Mouse (Mus musculus): ENCODE data around the gene C530008M17Rik.

- TF ChIP-seq CTCF (IDR thresholded peaks at IDR 0.05; ENCODE audit: extremely low read depth, insufficient read depth, low read length) (no peak), POLR2A (IDR thresholded peaks at IDR 0.05; ENCODE audit: extremely low read depth, insufficient read depth, low read length) (no peak)
Observed at GRCm38 (mm10) chr5:76792720-76793119, 136.4 kb downstream of the C530008M17Rik start.

All from cortical plate, adult 2 months (tissue).